Mouse (Mus musculus) frontal cortex, adult (tissue): ENCODE measurements around the gene Map3k13.
"Not testable (repeated sequence)": the region's sequence is repeated elsewhere in the genome, so short reads cannot be mapped to it uniquely, and the experiment has no call there.

ENCODE experiments used
- ATAC-seq: cut with Nextera tagmentation; 2 replicates; pipeline ENCODE4 v1.9.2; 2017; ENCODE audit warnings: mild to moderate bottlenecking, moderate library complexity, mixed read lengths; ENCODE audit not compliant: low TSS enrichment

Gene Map3k13

DNA sequence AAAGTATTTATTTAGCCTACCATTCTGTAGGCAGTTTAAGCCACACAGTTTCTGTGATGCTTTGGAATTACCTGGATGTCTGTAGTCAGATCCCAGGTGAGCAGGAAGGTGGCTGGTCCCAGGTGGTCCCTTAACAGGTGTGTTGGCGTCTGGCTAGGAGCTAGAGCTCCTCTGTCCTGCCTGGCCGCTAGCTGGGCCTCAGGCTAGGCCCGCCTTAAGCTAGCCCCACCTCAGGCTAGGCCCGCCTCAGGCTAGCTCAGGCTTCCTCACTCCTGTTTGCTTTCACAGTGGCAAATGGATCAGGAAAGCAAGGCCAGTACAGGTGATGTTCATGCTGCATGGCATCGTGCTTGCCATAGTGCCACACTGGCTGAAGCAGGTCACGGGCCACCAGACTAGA, 112.8 kb downstream of the Map3k13 start:
- no peak for ATAC-seq

GRCm38 (mm10) chr16:21908906-21909305, 114.8 kb downstream of the Map3k13 start:
- ATAC-seq: not testable (repeated sequence)

DNA sequence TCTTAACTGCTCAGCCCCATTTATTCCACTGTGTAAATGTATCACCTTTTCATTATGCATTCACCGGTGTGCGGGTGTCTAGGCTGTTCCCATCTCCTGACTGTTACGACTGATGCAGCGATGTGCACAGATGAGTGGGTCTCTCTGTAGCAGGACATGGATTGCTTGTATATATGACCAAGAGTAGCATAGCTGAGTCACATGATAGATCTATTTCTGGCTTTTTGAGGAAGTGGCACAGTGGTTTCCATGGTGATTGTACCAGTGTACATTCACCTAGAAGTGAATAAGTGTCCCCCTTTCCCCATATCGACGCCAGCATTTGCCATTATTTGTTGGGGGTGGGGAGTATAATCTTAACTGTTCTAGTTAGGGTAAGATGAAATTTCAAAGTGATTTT, 119.2 kb downstream of the Map3k13 start:
- ATAC-seq: peak; percentile 57; the same call in 1 of the 2 replicates

DNA sequence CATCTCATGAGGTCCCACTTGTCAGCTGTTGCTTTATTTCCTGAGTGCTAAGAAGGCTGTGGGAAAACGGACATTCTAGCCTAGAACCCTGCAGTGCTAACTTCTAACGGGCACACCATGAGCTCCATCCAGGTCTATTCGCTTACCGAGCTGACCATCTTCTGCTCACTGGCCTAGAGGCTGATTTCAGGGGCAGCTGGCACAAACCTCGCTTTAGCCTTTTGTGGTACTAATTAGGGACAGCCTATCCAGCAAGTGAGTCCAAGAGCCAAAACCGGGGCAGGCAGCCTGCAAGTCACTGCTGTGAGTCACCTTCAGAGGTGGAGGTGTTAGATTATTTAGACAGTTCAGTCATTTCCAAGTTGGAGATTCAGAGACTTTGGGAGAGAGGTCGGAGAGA, 122.5 kb downstream of the Map3k13 start:
- no peak for ATAC-seq

- ATAC-seq: no peak
These were observed 134.3 kb downstream of the Map3k13 start for GRCm38 (mm10) chr16:21928471-21928870.

- ATAC-seq: peak; percentile 96
These were observed 152.9 kb downstream of the Map3k13 start, which contains the start of gene Tmem41a for GRCm38 (mm10) chr16:21946761-21947715. Tmem41a (minus strand) TSS chr16:21947552.

DNA sequence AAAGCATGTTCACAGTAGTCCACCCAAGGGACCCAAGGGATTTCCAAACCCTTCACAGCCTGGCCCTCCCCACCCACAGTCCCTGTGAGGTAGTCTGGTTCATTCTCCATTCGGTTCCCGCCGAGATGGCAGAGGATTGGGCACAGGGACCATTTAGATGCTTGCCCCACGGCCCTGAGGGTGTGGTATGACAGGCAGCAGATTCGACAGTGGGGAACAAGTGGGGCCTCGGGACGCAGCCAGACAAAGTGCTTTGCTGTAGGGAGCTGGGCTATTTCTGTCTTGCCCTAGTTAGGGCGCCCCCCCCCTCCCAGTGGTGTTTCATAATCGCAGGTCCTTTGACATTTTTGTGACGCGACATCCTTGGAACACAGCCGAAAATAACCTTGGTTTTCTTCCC, 161.4 kb downstream of the Map3k13 start:
- ATAC-seq: peak; percentile 73

GRCm38 (mm10) chr16:21965576-21965975, 171.4 kb downstream of the Map3k13 start:
- no peak for ATAC-seq

DNA sequence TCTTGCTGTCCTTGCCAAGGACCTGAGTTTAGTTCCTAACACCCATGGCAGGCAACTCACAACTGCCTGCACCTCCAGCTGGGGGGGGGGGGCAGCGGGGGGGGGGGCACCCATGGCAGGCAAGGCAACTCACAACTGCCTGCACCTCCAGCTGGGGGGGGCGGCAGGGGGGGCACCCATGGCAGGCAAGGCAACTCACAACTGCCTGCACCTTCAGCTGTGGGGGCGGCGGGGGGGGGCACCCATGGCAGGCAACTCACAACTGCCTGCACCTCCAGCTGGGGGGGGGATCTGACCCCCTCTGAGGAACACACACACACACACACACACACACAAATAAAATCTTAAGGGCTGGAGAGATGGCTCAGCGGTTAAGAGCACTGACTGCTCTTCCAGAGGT, 175.7 kb downstream of the Map3k13 start:
- no peak for ATAC-seq

DNA sequence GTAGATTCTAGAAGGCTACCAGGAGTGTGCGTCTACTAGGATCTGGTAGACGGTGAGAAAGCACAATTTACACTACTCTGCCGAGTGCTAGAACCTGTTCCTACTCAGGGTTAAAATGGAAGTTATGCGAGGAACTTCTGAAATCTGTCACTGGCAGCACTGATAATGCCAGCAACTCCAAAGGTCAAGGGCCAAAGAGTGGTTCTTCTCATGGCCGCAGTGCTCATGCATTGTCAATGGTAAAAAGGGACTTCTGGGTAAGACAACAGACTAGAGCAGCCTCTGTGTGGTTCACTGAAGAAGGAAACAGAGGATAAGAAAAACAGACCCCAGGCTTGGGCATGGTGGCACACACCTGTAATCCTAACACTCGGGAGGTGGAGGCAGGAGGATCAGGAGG, 176.4 kb downstream of the Map3k13 start:
- ATAC-seq: no peak

DNA sequence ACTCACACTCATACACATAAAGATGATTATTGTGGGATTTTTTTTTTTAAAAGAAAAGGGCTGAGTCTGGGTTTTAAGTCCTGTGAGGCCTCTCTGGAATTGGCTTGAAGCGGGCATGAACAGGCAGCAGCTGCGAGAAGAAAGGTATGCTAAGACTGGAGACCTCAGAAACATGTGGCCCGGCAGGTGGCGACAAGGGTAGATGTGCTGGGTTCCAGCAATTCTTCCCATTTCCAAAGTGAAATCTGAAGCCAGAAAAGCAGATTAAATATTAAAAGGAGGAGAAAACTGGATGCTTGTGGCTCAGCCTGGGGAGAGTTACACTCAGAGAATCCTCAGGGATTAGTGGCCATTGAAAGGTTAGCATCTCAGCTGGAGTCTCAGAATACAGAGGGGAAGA, 177.3 kb downstream of the Map3k13 start:
- ATAC-seq: no peak

DNA sequence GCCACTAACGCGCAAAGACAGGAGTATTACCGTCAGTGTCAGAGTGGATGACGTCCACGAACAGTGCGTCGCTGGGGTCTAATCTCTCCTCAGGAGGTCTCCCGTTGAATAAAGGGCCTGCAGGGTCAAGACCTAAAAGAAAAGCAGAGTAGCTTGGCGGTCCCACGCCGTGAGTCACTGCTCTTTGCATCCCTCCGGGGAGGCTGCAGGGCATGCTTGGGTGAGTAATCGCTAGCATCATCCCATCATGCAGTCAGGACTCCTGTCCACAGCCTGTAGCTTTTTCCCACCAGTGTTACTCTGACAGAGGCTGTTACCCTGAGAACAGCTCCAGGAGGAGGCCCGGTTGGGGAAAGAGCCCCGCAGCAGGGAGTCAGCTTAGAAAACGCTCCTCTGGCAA, 182.1 kb downstream of the Map3k13 start:
- ATAC-seq: no peak

DNA sequence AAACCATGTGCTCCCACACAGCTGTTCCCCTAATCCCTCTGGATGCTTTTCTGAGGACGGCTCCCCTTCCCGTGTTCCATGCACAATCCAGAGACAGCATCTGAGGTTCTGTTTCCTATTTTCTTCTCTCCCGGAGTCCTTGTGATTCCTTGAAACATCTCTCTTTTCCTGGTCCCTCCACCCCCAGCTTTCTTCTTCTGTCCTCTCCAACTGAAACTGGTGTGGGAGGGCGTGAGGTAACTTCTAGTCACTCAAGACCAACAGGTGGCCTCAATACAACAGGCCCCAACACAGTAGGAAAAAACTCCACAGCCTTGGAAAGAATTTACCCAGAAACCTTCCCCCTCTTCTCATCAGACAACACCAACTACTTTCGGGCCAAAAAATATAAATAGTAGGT, 183.2 kb downstream of the Map3k13 start:
- peak; percentile 81 for ATAC-seq
